Mouse (Mus musculus): ENCODE measurements at regions not wholly inside any gene's neighbourhood (a gene's known extent, or its start where the extent isn't known, plus 50 kb on each side); places are given as distances from the start of the nearest gene placed in this dataset.

DNA sequence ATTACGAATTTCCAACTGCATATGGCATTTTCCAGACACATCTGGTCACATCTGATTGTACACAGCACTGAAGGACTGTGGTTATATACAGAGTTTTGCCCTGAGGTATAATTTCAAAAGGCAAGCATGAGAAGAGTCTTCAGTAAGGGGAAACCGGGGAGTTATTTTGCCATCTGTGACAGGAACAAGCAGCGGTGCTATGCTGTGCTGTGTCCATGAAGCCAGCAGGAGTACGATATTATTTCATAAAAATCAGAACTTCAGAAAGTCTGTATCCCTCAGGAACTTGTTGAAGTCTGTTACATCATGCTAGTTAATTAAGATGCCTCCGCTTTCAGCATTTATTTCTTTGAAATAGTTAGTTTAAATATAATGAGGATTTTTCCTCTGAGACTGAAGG is 163.7 kb downstream of the Calcrl start:
- TF ChIP-seq CTCF (IDR thresholded peaks at IDR 0.05; ENCODE audit: control insufficient read depth, insufficient read depth, insufficient replicate concordance, low read depth, low read length) (no peak), POLR2A (IDR thresholded peaks at IDR 0.05; ENCODE audit: control insufficient read depth, low read depth, low read length) (no peak)
